28 mouse cellular contexts compared by ENCODE assay signal in genomic region chr4:135535021-135535420, GRCm38 (mm10). TPM values are rescaled to one million over a fixed set of nuclear protein-coding genes. Genes with fewer than 3 reads are reported as not detected.
"Had no signal": no experiment of that assay in that cellular context is flagged by ENCODE, and none has a peak within 500 bp of the region (broad histone marks: within the 10 kb centered on the region; RNA-seq: fewer than 3 reads in every experiment).

No protein-coding gene starts in this region.

- H3K4me1 ChIP-seq: embryonic facial prominence, embryonic 12.5 days; embryonic facial prominence, embryonic 15.5 days had no signal

- H3K36me3 ChIP-seq: embryonic facial prominence, embryonic 10.5 days; embryonic facial prominence, embryonic 12.5 days; embryonic facial prominence, embryonic 13.5 days; embryonic facial prominence, embryonic 15.5 days; forebrain, embryonic 10.5 days; forebrain, embryonic 12.5 days; forebrain, embryonic 15.5 days; heart, embryonic 10.5 days had no signal

- H3K9me3 ChIP-seq: embryonic facial prominence, embryonic 15.5 days; forebrain, embryonic 15.5 days had no signal

- H3K27me3 ChIP-seq: embryonic facial prominence, embryonic 12.5 days; embryonic facial prominence, embryonic 13.5 days; embryonic facial prominence, embryonic 15.5 days; forebrain, embryonic 12.5 days; forebrain, embryonic 13.5 days; forebrain, embryonic 15.5 days had no signal

- DNase-seq: cerebellum, postnatal 10 days; cerebellum, postnatal 14 days; cerebellum, postnatal 25 days; cerebellum, postnatal 36 days; embryo, embryonic 11 days; forebrain, postnatal 0 days; gastrocnemius, adult 2 months; gastrocnemius, postnatal 10 days; gastrocnemius, postnatal 14 days; gastrocnemius, postnatal 36 days; heart, adult 11 months; heart, adult 18-20 months; heart, adult 2 months had no signal

- H3K4me3 ChIP-seq: embryonic facial prominence, embryonic 10.5 days; embryonic facial prominence, embryonic 12.5 days; embryonic facial prominence, embryonic 13.5 days; embryonic facial prominence, embryonic 15.5 days; erythroblast, embryonic 14.5 days; forebrain, embryonic 10.5 days; forebrain, embryonic 12.5 days; forebrain, embryonic 13.5 days; forebrain, embryonic 15.5 days; gastrocnemius, adult 2 months; heart, adult 2 months; heart, embryonic 10.5 days had no signal

RNA-seq across cellular contexts. Expression of gene Grhl3, which starts 38.4 kb away (rescaled TPM):
- total RNA-seq: common myeloid progenitor, adult 5-6 weeks; gastrocnemius, adult 2 months; granulocyte monocyte progenitor cell, adult 5-6 weeks; heart, adult 18-20 months; heart, adult 8-10 months had no signal

RNA-seq across cellular contexts. Expression of gene Stpg1, which starts 40.4 kb away (rescaled TPM):
- total RNA-seq: common myeloid progenitor, adult 5-6 weeks; gastrocnemius, adult 2 months; gastrocnemius, adult 8-10 months; gastrocnemius, postnatal 10 days; gastrocnemius, postnatal 36 days; gastrocnemius, postnatal 4 days; granulocyte monocyte progenitor cell, adult 5-6 weeks; heart, adult 2 months had no signal
